Mouse (Mus musculus): ENCODE data around the gene Gm3020. TPM values are rescaled to one million over a fixed set of nuclear protein-coding genes. Genes with fewer than 3 reads are reported as not detected.

Gene Gm3020
- 0.13 and 0.15 TPM in 2 replicates for polyA plus RNA-seq (2015; fragmentation: Nextera tagmentation; extraction: Ambion mirVana)

DNA sequence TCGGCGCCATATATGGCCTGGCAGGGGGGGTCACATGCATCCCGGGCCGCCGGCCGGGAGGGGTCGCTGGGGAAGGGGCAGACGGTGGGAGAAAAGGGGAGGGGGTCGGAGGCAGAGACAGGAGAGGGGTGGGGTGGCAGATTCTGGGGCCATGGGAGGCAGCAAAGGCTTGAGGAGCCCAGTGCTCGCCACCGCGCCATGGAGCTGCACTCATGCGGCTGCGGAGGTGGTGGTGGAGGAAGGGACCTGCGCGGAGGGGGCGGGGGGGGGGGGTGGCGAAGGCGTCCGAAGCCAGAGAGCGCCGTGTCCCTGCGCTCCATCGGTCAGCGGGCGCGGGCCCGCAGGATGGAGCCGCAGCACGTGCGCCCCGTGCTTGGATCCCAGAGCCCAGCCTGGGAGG, at the start of gene Gm3020:
TSS of gene Gm3020 (plus strand) at position 301 of the 400 bp plus-strand sequence.

DNA sequence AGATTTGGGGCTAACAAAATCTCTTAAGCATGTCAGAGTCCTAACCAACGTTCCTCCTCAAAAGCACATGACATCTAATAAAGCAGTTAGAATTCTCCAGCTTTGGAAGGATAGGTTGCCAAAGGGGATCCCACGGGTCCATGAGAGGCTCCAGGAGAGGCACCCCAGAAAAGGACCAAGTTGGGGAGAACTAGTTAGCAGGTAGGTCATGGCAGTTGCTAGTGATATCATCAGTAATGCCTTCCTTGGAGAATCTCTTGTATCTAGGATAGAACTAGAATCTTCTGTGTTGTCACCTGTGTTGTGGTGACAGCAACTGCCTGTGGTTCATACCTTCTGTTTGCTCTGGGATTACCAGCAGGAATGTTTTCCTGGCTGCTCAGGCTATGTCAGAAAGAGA, 17.6 kb upstream of the Gm3020 start, which contains the start of gene Gm3012:
TSS of gene Gm3012 (plus strand) at position 301 of the 400 bp plus-strand sequence.

DNA sequence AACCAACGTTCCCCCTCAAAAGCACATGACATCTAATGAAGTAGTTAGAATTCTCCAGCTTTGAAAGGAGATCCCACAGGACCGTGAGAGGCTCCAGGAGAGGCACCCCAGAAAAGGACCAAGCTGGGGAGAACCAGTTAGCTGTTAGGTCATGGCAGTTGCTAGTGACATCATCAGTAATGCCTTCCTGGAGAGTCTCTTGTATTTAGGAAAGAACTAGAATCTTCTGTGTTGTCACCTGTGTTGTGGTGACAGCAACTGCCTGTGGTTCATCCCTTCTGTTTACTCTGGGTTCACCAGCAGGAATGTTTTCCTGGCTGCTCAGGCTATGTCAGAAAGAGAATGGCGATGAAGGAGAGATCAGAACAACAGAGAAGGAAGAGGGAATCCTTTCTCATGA, 36.7 kb downstream of the Gm3020 start, which contains the start of gene Gm3043:
TSS of gene Gm3043 (plus strand) at position 301 of the 400 bp plus-strand sequence.

Other genes starting within 250 kb of the Gm3020 start
- gene Gm10409, start 239.4 kb upstream of the Gm3020 start, polyA plus RNA-seq (2015; fragmentation: Nextera tagmentation; extraction: Ambion mirVana), result 0.13 and 0.15 TPM in 2 replicates
- 0.10 TPM in 1 of 2 replicates, not detected in the other for gene Gm3005, start 223.9 kb upstream of the Gm3020 start, polyA plus RNA-seq (2015; fragmentation: Nextera tagmentation; extraction: Ambion mirVana)
- gene Gm10408, start 202.7 kb upstream of the Gm3020 start, polyA plus RNA-seq (2015; fragmentation: Nextera tagmentation; extraction: Ambion mirVana), result not detected in 2 replicates
- not detected in 2 replicates for gene Gm3012, start 17.5 kb upstream of the Gm3020 start, polyA plus RNA-seq (2015; fragmentation: Nextera tagmentation; extraction: Ambion mirVana)
- not detected in 2 replicates for gene Gm3043, start 36.8 kb downstream of the Gm3020 start, polyA plus RNA-seq (2015; fragmentation: Nextera tagmentation; extraction: Ambion mirVana)
- gene Gm3002, start 158.0 kb downstream of the Gm3020 start, polyA plus RNA-seq (2015; fragmentation: Nextera tagmentation; extraction: Ambion mirVana), result not detected in 2 replicates
- gene Gm3033, start 194.2 kb downstream of the Gm3020 start, polyA plus RNA-seq (2015; fragmentation: Nextera tagmentation; extraction: Ambion mirVana), result 0.16 TPM in 1 of 2 replicates, not detected in the other
- gene Gm2916, start 232.1 kb downstream of the Gm3020 start, polyA plus RNA-seq (2015; fragmentation: Nextera tagmentation; extraction: Ambion mirVana), result 0.07 TPM in 1 of 2 replicates, not detected in the other

Measured in spleen, postnatal 0 days (tissue).